Mouse (Mus musculus) E14TG2a.4 (cell line): ENCODE data around the gene Zic1.

Experiments used
- CTCF ChIP-seq: conservative IDR thresholded peaks from 2 replicates; pipeline ENCODE4 v1.5.1; 2014; ENCODE audit warnings: low read length
- NANOG ChIP-seq: IDR thresholded peaks from 2 replicates; pipeline ENCODE4 v1.6.1; 2014; ENCODE audit warnings: borderline replicate concordance, low read length, mixed read lengths
- POU5F1 ChIP-seq: IDR thresholded peaks from 2 replicates; pipeline ENCODE4 v1.6.1; 2014; ENCODE audit warnings: low read length, borderline replicate concordance

DNA sequence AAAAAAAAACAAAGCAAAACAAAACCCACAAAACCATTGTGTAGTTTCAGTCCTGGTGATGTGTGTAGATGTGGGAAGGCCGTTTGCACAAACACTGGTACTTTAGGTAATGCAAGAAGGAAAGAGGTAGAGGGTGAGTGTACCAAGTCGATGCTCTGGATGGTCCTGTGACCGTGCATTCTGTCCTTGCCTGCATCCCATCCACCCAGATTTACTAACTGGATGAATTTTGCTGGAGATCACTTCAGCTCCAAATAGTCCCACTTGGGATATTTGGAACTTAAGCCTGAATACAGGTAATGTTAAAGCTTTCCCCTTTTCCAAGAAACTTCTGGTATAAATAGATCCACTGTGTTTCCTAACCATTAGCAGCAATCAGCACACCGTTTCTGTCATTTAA lies 22.6 kb upstream of the Zic1 start:
- TF ChIP-seq CTCF (no peak), POU5F1 (no peak), NANOG (no peak)
